15 mouse cellular contexts compared by ENCODE assay signal in the genomic region with DNA sequence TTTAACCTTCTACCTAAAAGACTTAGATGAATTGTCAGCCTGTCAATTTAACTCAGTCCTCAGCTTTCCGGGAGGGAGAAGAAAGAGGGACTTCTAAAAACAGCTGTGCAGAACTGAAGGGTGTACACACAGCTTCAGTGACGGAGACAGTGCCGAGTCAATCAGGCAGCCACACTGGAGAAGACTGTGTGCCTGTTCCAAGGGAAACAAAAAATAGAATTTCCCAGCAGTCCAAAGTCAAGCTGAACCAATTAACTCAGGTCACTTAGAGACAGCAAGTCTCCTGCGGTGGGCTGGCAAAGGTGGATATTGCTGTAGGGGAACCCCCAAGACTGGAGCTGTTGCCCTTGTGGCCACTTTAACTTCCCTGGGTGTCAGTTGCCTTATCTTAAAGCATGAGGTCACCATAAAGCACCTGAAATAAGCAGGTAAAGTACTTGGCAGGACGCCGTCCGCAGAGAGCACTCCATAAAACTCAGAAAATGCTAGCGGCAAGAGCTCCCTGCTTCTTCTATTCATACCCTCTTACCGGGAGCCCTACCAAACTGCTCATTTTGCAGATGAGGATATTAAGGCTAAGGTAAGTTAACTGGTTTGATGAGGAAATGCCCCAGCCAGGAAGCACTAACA. TPM values are rescaled to one million over a fixed set of nuclear protein-coding genes. Genes with fewer than 3 reads are reported as not detected.
DNase-seq lines count a peak whose midpoint lies in the region; ATAC-seq and TF ChIP-seq lines count a peak whose summit lies in the region.
"Had no signal": no experiment of that assay in that cellular context is flagged by ENCODE, and none has a peak within 500 bp of the region (broad histone marks: within the 10 kb centered on the region; RNA-seq: fewer than 3 reads in every experiment).

No protein-coding gene starts in this region.

- WGBS in liver, adult 2 months = 41% methylated on average over 9 of the region's 9 CpGs
- 82% methylated on average over 9 of the region's 9 CpGs for WGBS in liver, postnatal 0 days (ENCODE audit: insufficient replicate concordance)
- 70% methylated on average over 9 of the region's 9 CpGs for WGBS in stomach, postnatal 0 days

- no peak for TF ChIP-seq POLR2A in liver, adult 2 months (IDR thresholded peaks at IDR 0.05; ENCODE audit: extremely low read depth, insufficient read depth, low read length)

- ATAC-seq in CD4-positive, CD25-positive, alpha-beta regulatory T cell, adult 4 months = no peak
- ATAC-seq in liver, postnatal 0 days = no peak
- ATAC-seq in stomach, postnatal 0 days (ENCODE audit: low FRiP score, low TSS enrichment) = no peak
- ATAC-seq: forebrain, embryonic 16.5 days; midbrain, embryonic 15.5 days had no signal

- H3K27ac ChIP-seq in liver, adult 2 months (replicated peaks; ENCODE audit: insufficient read depth, low read depth, low read length) = peak overlapping the region; percentile 73
- 0 out of 2 replicates have a peak overlapping the region, but pooled peaks have one; percentile 6 for H3K27ac ChIP-seq in liver, postnatal 0 days (ENCODE audit: low read depth)
- H3K27ac ChIP-seq in stomach, postnatal 0 days (replicated peaks) = no peak overlapping the region
- H3K27ac ChIP-seq: hindbrain, embryonic 10.5 days; layer of hippocampus, adult 2 months; midbrain, embryonic 15.5 days had no signal

- H3K4me1 ChIP-seq in liver, adult 2 months (ENCODE audit: control insufficient read depth, insufficient read depth, low read length) = peaks cover 25% of the 10 kb centered on the region
- H3K4me1 ChIP-seq in liver, postnatal 0 days (ENCODE audit: insufficient read depth) = peaks cover 43% of the 10 kb centered on the region
- 0 out of 2 replicates have a peak, but pooled peaks cover 4% of the 10 kb centered on the region for H3K4me1 ChIP-seq in stomach, postnatal 0 days (replicated peaks; ENCODE audit: control insufficient read depth, insufficient read depth)

- H3K4me3 ChIP-seq in liver, adult 2 months (ENCODE audit: insufficient read depth, low read depth, low read length) = peak overlapping the region; percentile 76
- H3K4me3 ChIP-seq in liver, postnatal 0 days (ENCODE audit: low read depth, low read length) = no peak overlapping the region
- H3K4me3 ChIP-seq in stomach, postnatal 0 days (ENCODE audit: low read depth, low read length) = no peak overlapping the region
- H3K4me3 ChIP-seq: layer of hippocampus, adult 2 months; midbrain, embryonic 15.5 days had no signal

- H3K9me3 ChIP-seq in liver, postnatal 0 days (ENCODE audit: low read length) = no peaks in the 10 kb centered on the region
- H3K9me3 ChIP-seq in stomach, postnatal 0 days (ENCODE audit: control insufficient read depth, low read length) = no peaks in the 10 kb centered on the region
- H3K9me3 ChIP-seq: hindbrain, embryonic 10.5 days; midbrain, embryonic 15.5 days had no signal

- DNase-seq in CD4-positive, CD25-positive, alpha-beta regulatory T cell, adult 2 months (ENCODE audit: low read depth, low spot score) = peak; percentile 14
- DNase-seq in liver, adult 2 months (ENCODE audit: extremely low read depth, low read depth, low spot score) = peak; percentile 80
- DNase-seq in liver = no peak
- DNase-seq in liver, postnatal 0 days = no peak
- DNase-seq in stomach, postnatal 0 days (ENCODE audit: low spot score) = no peak
- DNase-seq in gastrocnemius, postnatal 36 days = no peak
- no peak for DNase-seq in cerebellum, adult 18-20 months
- DNase-seq: adrenal gland, adult 2 months; cerebellum, adult 11 months; embryo, embryonic 11 days had no signal

- H3K9ac ChIP-seq in liver, adult 2 months (ENCODE audit: low read depth, low read length) = peak overlapping the region; percentile 78
- no peak overlapping the region; the same call in 1 of the 2 replicates for H3K9ac ChIP-seq in liver, postnatal 0 days (replicated peaks)
- no peak overlapping the region for H3K9ac ChIP-seq in stomach, postnatal 0 days (ENCODE audit: low read length)
- H3K9ac ChIP-seq: midbrain, embryonic 15.5 days had no signal

- H3K4me2 ChIP-seq in liver, postnatal 0 days (ENCODE audit: low read depth, low read length) = no peak overlapping the region
- peak overlapping the region; percentile 8; the same call in 1 of the 2 replicates for H3K4me2 ChIP-seq in stomach, postnatal 0 days (replicated peaks; ENCODE audit: low read depth)
- H3K4me2 ChIP-seq: midbrain, embryonic 15.5 days had no signal

- H3K36me3 ChIP-seq in liver, adult 2 months (ENCODE audit: control insufficient read depth, insufficient read depth, low read length) = no peaks in the 10 kb centered on the region
- no peaks in the 10 kb centered on the region for H3K36me3 ChIP-seq in liver, postnatal 0 days (replicated peaks; ENCODE audit: insufficient read depth, low read length)
- H3K36me3 ChIP-seq in stomach, postnatal 0 days (ENCODE audit: control insufficient read depth, insufficient read depth, low read length) = no peaks in the 10 kb centered on the region
- H3K36me3 ChIP-seq: midbrain, embryonic 15.5 days had no signal

- peaks cover 47% of the 10 kb centered on the region for H3K79me2 ChIP-seq in liver, adult 2 months (ENCODE audit: control insufficient read depth, insufficient read depth, low read length)

- no peaks in the 10 kb centered on the region for H3K27me3 ChIP-seq in liver, adult 2 months (ENCODE audit: control insufficient read depth, insufficient read depth, low read length)
- no peaks in the 10 kb centered on the region for H3K27me3 ChIP-seq in liver, postnatal 0 days (ENCODE audit: insufficient read depth, low read length)
- H3K27me3 ChIP-seq in stomach, postnatal 0 days (ENCODE audit: control insufficient read depth, insufficient read depth, low read length) = no peaks in the 10 kb centered on the region

- TF ChIP-seq EP300 in liver, postnatal 0 days (IDR thresholded peaks at IDR 0.05; ENCODE audit: low read depth) = no peak
- TF ChIP-seq EP300 in stomach, postnatal 0 days (optimal IDR thresholded peaks at IDR 0.05) = no peak

- intact Hi-C loops in gastrocnemius, postnatal 36 days (cut with DNase I) = no loop called here

- TF ChIP-seq CTCF in liver, adult 2 months (IDR thresholded peaks at IDR 0.05; ENCODE audit: low read depth, low read length) = no peak
- TF ChIP-seq CTCF in liver, postnatal 0 days (IDR thresholded peaks at IDR 0.05; ENCODE audit: low read depth) = no peak
- TF ChIP-seq CTCF in stomach, postnatal 0 days (IDR thresholded peaks at IDR 0.05; ENCODE audit: low read depth) = no peak

RNA-seq across cellular contexts. Expression of gene Kcnk5, which starts 4.0 kb away (rescaled TPM):
- 1 to 10 TPM; 1.3 to 4.4 TPM for polyA plus RNA-seq in CD4-positive, CD25-positive, alpha-beta regulatory T cell, adult 4 months (2017; shearing (Covaris generic))
- 17.5 and 25.6 TPM in 2 replicates for total RNA-seq in liver, adult 2 months (2014; rRNA removed)
- polyA plus RNA-seq in liver, adult 2 months (2012; rRNA removed) = 10.3 and 13.8 TPM in 2 replicates
- 4.5 and 5.1 TPM in 2 replicates for polyA plus RNA-seq in liver, postnatal 0 days (2015; fragmentation: Nextera tagmentation; extraction: Ambion mirVana)
- 7.7 and 8.3 TPM in 2 replicates for polyA plus RNA-seq in stomach, postnatal 0 days (2015; fragmentation: Nextera tagmentation; extraction: Ambion mirVana)
- under 1 TPM; 0.61 to 0.91 TPM for total RNA-seq in gastrocnemius, postnatal 36 days (2021)

RNA-seq across cellular contexts. Expression of gene Saysd1, which starts 39.3 kb away (rescaled TPM):
- polyA plus RNA-seq in CD4-positive, CD25-positive, alpha-beta regulatory T cell, adult 4 months (2017; shearing (Covaris generic)) = 10 to 100 TPM; 23.8 to 34.8 TPM
- 4.1 and 4.6 TPM in 2 replicates for total RNA-seq in liver, adult 2 months (2014; rRNA removed)
- polyA plus RNA-seq in liver, adult 2 months (2012; rRNA removed) = 10.0 and 10.9 TPM in 2 replicates
- 9.6 and 11.0 TPM in 2 replicates for polyA plus RNA-seq in liver, postnatal 0 days (2015; fragmentation: Nextera tagmentation; extraction: Ambion mirVana)
- polyA plus RNA-seq in stomach, postnatal 0 days (2015; fragmentation: Nextera tagmentation; extraction: Ambion mirVana) = 14.2 and 15.4 TPM in 2 replicates
- total RNA-seq in gastrocnemius, postnatal 36 days (2021) = 1 to 10 TPM; 2.5 to 2.7 TPM

Comparison
In these comparisons a context has a peak if more than half of its experiments do, and no peak if none do; other contexts are left out.
1. DNase-seq: peak in CD4-positive, CD25-positive, alpha-beta regulatory T cell, adult 2 months (single experiment) and liver, adult 2 months (single experiment); none in liver (single experiment), liver, postnatal 0 days (single experiment), stomach, postnatal 0 days (single experiment), gastrocnemius, postnatal 36 days (0 of 2) and cerebellum, adult 18-20 months (0 of 2).